Mouse (Mus musculus) MEL (cell line): ENCODE results near the gene Apex2. TPM values are rescaled to one million over a fixed set of nuclear protein-coding genes. Genes with fewer than 3 reads are reported as not detected.
A peak's percentile ranks its signal among the peaks of the same experiment; 100 is the strongest.

ENCODE experiments used
- DNase-seq: peaks from one replicate; pipeline ENCODE4 v3.0.0; 2011; ENCODE audit warnings: low read depth, low spot score
- H3K27ac ChIP-seq: 2 replicates; pipeline ENCODE4 v1.5.1; 2012; ENCODE audit warnings: low read depth, mild to moderate bottlenecking, control low read depth, low read length, moderate library complexity; ENCODE audit not compliant: control insufficient read depth
- H3K27me3 ChIP-seq, 2 experiments: fragments of 150-350 bp in 1 of 2; sonication (generic) in 1 of 2; 2 replicates each; pipeline ENCODE4 v1.6.1; 2012; ENCODE audit warnings: low read length in 2 of 2, mild to moderate bottlenecking in 2 of 2, improper control_type of control experiment in 1 of 2, moderate library complexity in 1 of 2; ENCODE audit not compliant: insufficient read depth in 2 of 2, control insufficient read depth in 1 of 2
- H3K36me3 ChIP-seq, 2 experiments: 2 replicates each; pipeline ENCODE4 v1.6.1; 2012 to 2014; ENCODE audit warnings: low read length in 2 of 2, improper control_type of control experiment in 1 of 2, inconsistent platforms in 1 of 2, mild to moderate bottlenecking in 1 of 2; ENCODE audit not compliant: insufficient read depth in 2 of 2, control insufficient read depth in 1 of 2
- H3K4me1 ChIP-seq, 2 experiments: fragments of 150-350 bp in 1 of 2; sonication (generic) in 1 of 2; 2 replicates each; pipeline ENCODE4 v1.6.1; 2012; ENCODE audit warnings: low read length in 2 of 2, improper control_type of control experiment in 1 of 2, mild to moderate bottlenecking in 1 of 2; ENCODE audit not compliant: insufficient read depth in 2 of 2, control insufficient read depth in 1 of 2
- H3K4me3 ChIP-seq, 2 experiments: fragments of 150-350 bp in 1 of 2; sonication (generic) in 1 of 2; 2 replicates each; pipeline ENCODE4 v1.5.1; 2012; ENCODE audit warnings: low read depth in 2 of 2, low read length in 2 of 2, mild to moderate bottlenecking in 2 of 2, moderate library complexity in 2 of 2, control low read depth in 1 of 2, improper control_type of control experiment in 1 of 2; ENCODE audit not compliant: control insufficient read depth in 1 of 2, insufficient read depth in 1 of 2
- H3K79me2 ChIP-seq: 2 replicates; pipeline ENCODE4 v1.6.1; 2012; ENCODE audit warnings: mild to moderate bottlenecking, low read length, moderate library complexity; ENCODE audit not compliant: control insufficient read depth, poor library complexity, insufficient read depth
- H3K9ac ChIP-seq: 2 replicates; pipeline ENCODE4 v1.6.1; 2012; ENCODE audit warnings: low read depth, mild to moderate bottlenecking, control low read depth, low read length, moderate library complexity; ENCODE audit not compliant: control insufficient read depth, poor library complexity, severe bottlenecking
- H3K9me3 ChIP-seq: fragments of 150-350 bp; sonication (generic); replicated peaks from 2 replicates; pipeline ENCODE4 v1.6.1; 2012; ENCODE audit warnings: mild to moderate bottlenecking, low read length, improper control_type of control experiment, moderate library complexity; ENCODE audit not compliant: insufficient read depth
- CHD2 ChIP-seq: IDR thresholded peaks from 2 replicates; pipeline ENCODE4 v1.6.1; 2011; ENCODE audit warnings: low read length, improper control_type of control experiment
- EP300 ChIP-seq, 2 experiments: IDR thresholded peaks; 2 replicates each; pipeline ENCODE4 v1.6.1; 2011; ENCODE audit warnings: improper control_type of control experiment in 2 of 2, low read length in 2 of 2, low read depth in 1 of 2, mild to moderate bottlenecking in 1 of 2
- ETS1 ChIP-seq: IDR thresholded peaks from 2 replicates; pipeline ENCODE4 v1.6.1; 2012; ENCODE audit warnings: low read depth, mild to moderate bottlenecking, inconsistent platforms, low read length, improper control_type of control experiment, moderate library complexity
- GATA1 ChIP-seq: IDR thresholded peaks from 2 replicates; pipeline ENCODE4 v1.6.1; 2011; ENCODE audit warnings: low read depth, low read length, improper control_type of control experiment
- MAX ChIP-seq: IDR thresholded peaks from 2 replicates; pipeline ENCODE4 v1.6.1; 2011; ENCODE audit warnings: low read length, improper control_type of control experiment
- MAZ ChIP-seq: IDR thresholded peaks from 2 replicates; pipeline ENCODE4 v1.6.1; 2012; ENCODE audit warnings: low read depth, mild to moderate bottlenecking, inconsistent platforms, low read length, improper control_type of control experiment
- MXI1 ChIP-seq: IDR thresholded peaks from 2 replicates; pipeline ENCODE4 v1.6.1; 2011; ENCODE audit warnings: mild to moderate bottlenecking, low read depth, low read length, improper control_type of control experiment
- MYC ChIP-seq: IDR thresholded peaks from 2 replicates; pipeline ENCODE4 v1.6.1; 2011; ENCODE audit warnings: low read depth, mild to moderate bottlenecking, low read length, improper control_type of control experiment, moderate library complexity
- NELFE ChIP-seq: IDR thresholded peaks from 2 replicates; pipeline ENCODE4 v1.6.1; 2011; ENCODE audit warnings: low read depth, low read length, improper control_type of control experiment
- NRF1 ChIP-seq: IDR thresholded peaks from 2 replicates; pipeline ENCODE4 v1.6.1; 2014; ENCODE audit warnings: low read depth, mild to moderate bottlenecking, inconsistent platforms, low read length, improper control_type of control experiment, moderate library complexity; ENCODE audit not compliant: poor library complexity, insufficient read depth, severe bottlenecking
- POLR2AphosphoS2 ChIP-seq: IDR thresholded peaks from 2 replicates; pipeline ENCODE4 v1.6.1; 2011; ENCODE audit warnings: low read length, improper control_type of control experiment
- RCOR1 ChIP-seq: IDR thresholded peaks from 2 replicates; pipeline ENCODE4 v1.6.1; 2012; ENCODE audit warnings: low read depth, mild to moderate bottlenecking, inconsistent platforms, low read length, improper control_type of control experiment
- SIN3A ChIP-seq: IDR thresholded peaks from 2 replicates; pipeline ENCODE4 v1.6.1; 2012; ENCODE audit warnings: low read length, improper control_type of control experiment, inconsistent platforms
- TAL1 ChIP-seq: IDR thresholded peaks from 2 replicates; pipeline ENCODE4 v1.6.1; 2012; ENCODE audit warnings: mild to moderate bottlenecking, inconsistent platforms, low read length, moderate library complexity, mixed read lengths
- TCF12 ChIP-seq: IDR thresholded peaks from 2 replicates; pipeline ENCODE4 v1.6.1; 2014; ENCODE audit warnings: low read depth, mild to moderate bottlenecking, inconsistent platforms, low read length, improper control_type of control experiment, moderate library complexity
- UBTF ChIP-seq: IDR thresholded peaks from 2 replicates; pipeline ENCODE4 v1.6.1; 2012; ENCODE audit warnings: low read depth, mild to moderate bottlenecking, inconsistent platforms, low read length, improper control_type of control experiment, moderate library complexity, borderline replicate concordance; ENCODE audit not compliant: insufficient read depth
- USF1 ChIP-seq: IDR thresholded peaks from 2 replicates; pipeline ENCODE4 v1.6.1; 2014; ENCODE audit warnings: low read depth, mild to moderate bottlenecking, inconsistent platforms, low read length, improper control_type of control experiment, moderate library complexity
- USF2 ChIP-seq, 2 experiments: IDR thresholded peaks; 2 replicates each; pipeline ENCODE4 v1.6.1; 2011 to 2012; ENCODE audit warnings: improper control_type of control experiment in 2 of 2, low read length in 2 of 2, borderline replicate concordance in 1 of 2, inconsistent platforms in 1 of 2, low read depth in 1 of 2, mild to moderate bottlenecking in 1 of 2; ENCODE audit not compliant: insufficient read depth in 1 of 2
- ZC3H11A ChIP-seq: IDR thresholded peaks from 2 replicates; pipeline ENCODE4 v1.6.1; 2012; ENCODE audit warnings: low read depth, mild to moderate bottlenecking, inconsistent platforms, low read length, improper control_type of control experiment
- ZKSCAN1 ChIP-seq: IDR thresholded peaks from 2 replicates; pipeline ENCODE4 v1.6.1; 2012; ENCODE audit warnings: low read depth, mild to moderate bottlenecking, inconsistent platforms, low read length, improper control_type of control experiment, moderate library complexity
- ZNF384 ChIP-seq: IDR thresholded peaks from 2 replicates; pipeline ENCODE4 v1.6.1; 2012; ENCODE audit warnings: low read depth, mild to moderate bottlenecking, inconsistent platforms, low read length, improper control_type of control experiment
- polyA plus RNA-seq, 2 experiments: library from polyadenylated mRNA; stranded (reverse) in 1 of 2; unstranded in 1 of 2; fragments of >175 nt in 1 of 2; fragments of >200 nt in 1 of 2; gene quantifications; 2 replicates each; pipeline versions ENCODE4 v1.2.1 to v1.2.4; 2012; ENCODE audit warnings: low replicate concordance in 2 of 2, low read depth in 1 of 2; ENCODE audit not compliant: insufficient read length in 2 of 2, insufficient read depth in 1 of 2, missing spikeins in 1 of 2
- total RNA-seq: library from RNA; depleted of rRNA; stranded (reverse); fragments of 300-350 nt; gene quantifications from 2 replicates; pipeline ENCODE4 v1.2.3, GENCODE M21; 2012; rRNA removed

Apex2 gene
- total RNA-seq: 11.5 and 11.9 TPM in 2 replicates
- polyA plus RNA-seq: 10 to 100 TPM in 1 of 2 experiments, not detected in 1; 23.4 TPM

- DNase-seq: no peak
- Histone ChIP-seq H3K4me1 (peaks cover 0 to 9% of the 10 kb centered on the region in 2 experiments; a peak in 3 of 4 replicates), H3K27ac (peak within 1 kb of the TSS; percentile 98), H3K9ac (peak within 1 kb of the TSS; percentile 90), H3K79me2 (peaks cover 12% of the 10 kb centered on the region; the same call in 1 of the 2 replicates), H3K27me3 (no peaks in the 10 kb centered on the region), H3K36me3 (peaks cover 0 to 15% of the 10 kb centered on the region in 2 experiments; a peak in 2 of 4 replicates), H3K9me3 (no peaks in the 10 kb centered on the region)
- TF ChIP-seq ZNF384 (no peak), MAZ (no peak), MXI1 (no peak), UBTF (no peak), GATA1 (no peak), USF2 (IDR thresholded peaks at IDR 0.05; ENCODE audit: borderline replicate concordance in 1 of 2, insufficient read depth in 1 of 2, low read depth in 1 of 2, low read length in 2 of 2) (no peak), NRF1 (no peak), POLR2AphosphoS2 (no peak), MAX (no peak)
- TF ChIP-seq, all 39 proteins: peak for 0
- H3K4me3 ChIP-seq: peak within 1 kb of the TSS; percentile 77 to 89
These were observed at the start of gene Apex2 for GRCm38 (mm10) chrX:150589696-150590095. Gene Apex2, minus strand, starts transcription at chrX:150589868.

- peak overlapping the region; percentile 43; the same call in 1 of the 2 replicates for H3K27ac ChIP-seq
- no peaks in the 10 kb centered on the region for H3K9me3 ChIP-seq
- no peaks in the 10 kb centered on the region for H3K27me3 ChIP-seq
- no peaks in the 10 kb centered on the region for H3K79me2 ChIP-seq
- H3K36me3 ChIP-seq: peaks cover 0 to 10% of the 10 kb centered on the region in 2 experiments; a peak in 2 of 4 replicates
- no peak overlapping the region for H3K4me3 ChIP-seq
- TF ChIP-seq MYC (peak; percentile 88), MXI1 (peak; percentile 92), CHD2 (no peak), GATA1 (peak; percentile 97), USF1 (peak; percentile 82), ZC3H11A (no peak), NELFE (no peak), ZKSCAN1 (no peak), SIN3A (peak; percentile 65; the same call in 1 of the 2 replicates), MAX (peak; percentile 90), TAL1 (peak; percentile 38), TCF12 (peak; percentile 94), EP300 (IDR thresholded peaks at IDR 0.05; ENCODE audit: low read depth in 1 of 2, low read length in 2 of 2) (peak; percentile 91 to 93), RCOR1 (peak; percentile 97), ETS1 (peak; percentile 61; the same call in 1 of the 2 replicates)
- DNase-seq: peak; percentile 80
- H3K9ac ChIP-seq: no peak overlapping the region
- H3K4me1 ChIP-seq: peaks cover 0 to 4% of the 10 kb centered on the region in 2 experiments; a peak in 3 of 4 replicates
These were observed 46.8 kb upstream of the Apex2 start for GRCm38 (mm10) chrX:150636421-150636820.
